Mouse (Mus musculus): Measurements from ENCODE around the gene Ptpa. TPM values are rescaled to one million over a fixed set of nuclear protein-coding genes. Genes with fewer than 3 reads are reported as not detected.
A peak's percentile ranks its signal among the peaks of the same experiment; 100 is the strongest.
"Not testable (repeated sequence)": the region's sequence is repeated elsewhere in the genome, so short reads cannot be mapped to it uniquely, and the experiment has no call there.

Ptpa gene
- total RNA-seq, 4 experiments from 2014 or later, result 55.6 to 70.0 (median 63.9) TPM

DNA sequence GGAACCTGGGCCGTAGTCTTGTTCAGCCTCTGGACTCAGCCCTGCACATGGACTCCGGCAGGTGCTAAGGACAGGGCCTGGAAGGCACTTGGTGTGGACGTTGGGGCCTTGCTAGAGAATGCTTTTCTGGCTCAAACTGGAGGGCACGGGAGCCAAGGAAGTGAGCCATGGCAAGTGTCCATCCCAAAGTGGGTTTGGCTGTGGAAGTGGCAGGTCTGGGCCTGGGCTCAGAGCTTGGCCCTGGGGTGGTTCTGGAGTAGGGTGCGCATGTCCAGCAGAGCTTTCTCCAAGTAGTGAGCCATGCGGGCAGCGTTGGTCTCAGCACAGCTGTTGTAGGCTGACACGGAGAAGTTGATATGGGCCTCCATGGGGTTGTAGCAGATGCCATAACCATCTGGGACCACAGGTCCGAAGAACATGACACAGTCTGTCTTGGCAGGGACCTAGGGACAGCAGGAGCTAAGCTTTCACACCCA lies 13.4 kb upstream of the Ptpa start:
- peak; percentile 54 to 77 for DNase-seq (ENCODE audit: low spot score in 2 of 2)

DNA sequence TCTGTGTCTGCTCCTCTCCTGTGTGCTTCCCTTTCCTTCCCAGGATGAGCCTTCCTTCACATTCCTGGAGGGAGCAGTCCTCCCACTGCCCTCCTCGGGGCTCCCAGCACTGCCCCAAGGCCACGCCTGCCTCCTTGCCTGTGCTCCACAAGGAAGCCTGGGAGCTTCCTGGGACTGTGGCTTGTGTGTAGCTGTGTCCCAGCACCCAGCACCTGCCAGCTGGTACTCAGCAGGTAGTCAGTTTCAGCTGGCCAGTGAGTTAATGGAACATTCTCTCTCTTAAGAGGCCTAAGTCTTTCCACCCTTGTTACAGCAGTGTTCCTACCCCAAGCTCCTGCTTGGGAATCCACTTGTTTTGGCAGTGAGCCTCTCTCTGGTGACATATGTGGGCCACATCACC lies 13.0 kb upstream of the Ptpa start:
- no peak for DNase-seq (ENCODE audit: low spot score in 2 of 2)

GRCm38 (mm10) chr2:30403870-30404269 lies 12.0 kb upstream of the Ptpa start:
- DNase-seq (ENCODE audit: low spot score in 2 of 2), result no peak

DNA sequence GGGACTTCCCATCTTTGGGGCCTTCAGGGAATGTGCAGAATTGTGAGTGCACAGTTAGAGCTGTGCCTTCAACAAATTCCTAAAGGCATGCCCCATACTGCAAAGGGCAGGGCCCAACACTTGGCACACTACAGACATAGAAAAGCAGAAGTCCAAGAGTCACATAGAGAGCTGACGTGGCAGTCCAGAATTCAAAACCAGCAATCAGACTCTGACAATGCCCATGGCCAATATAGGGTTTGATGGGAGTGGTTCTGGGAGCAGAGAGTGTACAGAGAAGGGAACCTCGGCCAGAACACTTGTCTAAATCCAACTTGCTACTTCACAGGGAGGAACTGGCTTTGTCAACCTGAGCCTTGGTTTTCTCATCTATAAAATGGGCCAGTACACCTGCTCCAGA lies 8.6 kb upstream of the Ptpa start:
- DNase-seq (ENCODE audit: low spot score in 2 of 2), result no peak

GRCm38 (mm10) chr2:30407778-30408177 lies 8.1 kb upstream of the Ptpa start:
- no peak for DNase-seq (ENCODE audit: low spot score in 2 of 2)

GRCm38 (mm10) chr2:30408452-30409100 lies 7.3 kb upstream of the Ptpa start:
- no peak for DNase-seq (ENCODE audit: low spot score in 2 of 2)

DNA sequence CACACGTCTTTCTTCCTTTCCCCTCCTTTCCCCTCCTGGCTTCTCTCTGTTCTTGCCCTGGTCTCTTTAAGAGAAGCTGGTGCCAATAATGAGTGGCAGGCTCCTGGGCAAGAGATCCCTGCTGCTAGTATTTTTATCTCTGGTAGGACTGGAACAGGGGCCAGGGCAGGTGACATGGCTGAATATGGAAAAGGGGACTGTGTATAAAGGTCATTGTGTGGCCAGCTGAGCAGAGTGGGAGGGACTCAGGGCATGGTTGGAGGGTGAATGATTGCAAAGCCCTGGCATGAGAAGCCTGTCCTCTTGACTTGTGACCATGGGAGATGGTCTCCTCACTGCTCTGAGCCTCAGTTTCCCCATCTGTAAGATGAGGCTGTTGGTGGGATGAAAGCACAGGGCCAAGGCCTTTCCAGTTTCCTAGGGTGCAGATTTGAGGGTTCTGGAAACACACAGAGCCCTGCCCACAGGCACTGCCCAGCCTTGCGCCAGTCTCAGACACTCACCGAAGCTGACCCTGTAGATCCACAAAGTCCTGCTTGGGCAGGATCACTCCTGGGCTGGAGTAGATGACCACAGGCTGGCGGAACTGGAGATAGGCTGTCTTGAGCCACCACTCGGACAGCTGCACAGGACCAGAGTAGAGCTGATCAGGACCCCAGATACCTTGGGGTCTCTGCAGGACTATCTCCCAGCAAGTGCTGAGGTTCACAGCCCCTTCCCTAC lies 6.2 kb upstream of the Ptpa start:
- peak; percentile 57 to 78 for DNase-seq (ENCODE audit: low spot score in 2 of 2)

- DNase-seq (ENCODE audit: low spot score in 2 of 2), result no peak
Observed at GRCm38 (mm10) chr2:30413038-30413973, 2.5 kb upstream of the Ptpa start.

DNA sequence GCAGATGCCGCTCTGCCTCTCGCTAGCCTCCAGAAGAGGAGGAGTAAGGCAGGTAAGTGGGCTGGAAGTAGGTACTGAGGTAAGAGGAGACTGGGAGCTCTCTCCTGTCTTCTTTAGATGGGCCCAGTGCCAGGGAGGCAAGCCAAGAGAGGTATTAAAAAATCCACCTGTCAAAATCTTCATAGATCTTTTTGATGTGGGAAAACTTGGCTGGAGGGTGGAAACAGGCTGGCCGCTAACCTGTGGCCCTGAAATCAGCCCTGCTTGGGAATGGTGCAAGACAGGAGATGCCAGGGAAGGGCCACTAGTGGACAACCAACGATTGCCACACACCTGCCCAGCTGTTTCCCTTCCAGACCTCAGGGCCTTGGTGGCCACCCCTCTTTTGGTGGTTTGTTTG lies 1.7 kb upstream of the Ptpa start:
- DNase-seq (ENCODE audit: low spot score in 2 of 2), result no peak

GRCm38 (mm10) chr2:30414681-30415080 lies 1.2 kb upstream of the Ptpa start:
- DNase-seq (ENCODE audit: low spot score in 2 of 2), result no peak

DNA sequence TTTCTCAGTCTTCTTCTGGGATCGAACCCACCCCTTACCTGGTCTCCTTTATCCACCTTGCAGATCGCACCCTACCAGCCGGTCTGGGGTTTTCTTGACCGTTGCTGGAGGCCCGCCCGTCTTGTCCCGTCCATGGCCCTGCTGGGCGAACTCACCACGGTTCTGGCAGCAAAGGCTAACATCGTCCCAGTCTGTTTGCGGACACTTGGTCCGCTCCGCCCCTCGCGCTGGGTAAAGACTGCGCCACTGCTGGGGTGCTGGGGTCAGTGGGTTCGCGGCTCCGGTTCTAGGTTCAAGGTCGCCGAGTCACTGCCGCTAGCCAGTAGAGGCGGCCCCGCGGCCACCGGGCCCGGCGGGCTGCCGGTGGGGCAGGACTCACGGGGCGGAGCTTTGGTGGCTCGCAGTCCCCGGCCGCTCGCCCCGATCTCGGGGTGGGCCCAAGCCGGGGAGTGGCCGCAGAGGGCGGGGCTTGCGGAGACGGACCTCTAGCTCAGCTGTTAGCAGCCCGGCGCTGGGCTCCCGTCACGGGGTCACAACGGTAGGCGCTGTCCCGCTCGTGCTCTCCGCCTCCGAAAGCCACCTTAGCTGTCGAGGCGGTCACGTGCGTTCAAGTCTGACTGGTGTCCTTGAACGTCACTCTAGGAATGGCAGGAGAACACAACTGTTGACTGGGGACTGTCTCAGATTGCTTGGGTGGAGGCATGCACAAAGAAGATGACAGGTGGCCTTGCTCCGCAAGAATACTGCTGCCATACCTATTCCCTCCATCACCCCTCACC lies 493 bp upstream of the Ptpa start, which contains the start of gene Crat:
Gene Crat, minus strand, starts transcription at position 657 of the 779 bp plus-strand sequence.
- DNase-seq (ENCODE audit: low spot score in 2 of 2), result peak; percentile 95 to 98

DNA sequence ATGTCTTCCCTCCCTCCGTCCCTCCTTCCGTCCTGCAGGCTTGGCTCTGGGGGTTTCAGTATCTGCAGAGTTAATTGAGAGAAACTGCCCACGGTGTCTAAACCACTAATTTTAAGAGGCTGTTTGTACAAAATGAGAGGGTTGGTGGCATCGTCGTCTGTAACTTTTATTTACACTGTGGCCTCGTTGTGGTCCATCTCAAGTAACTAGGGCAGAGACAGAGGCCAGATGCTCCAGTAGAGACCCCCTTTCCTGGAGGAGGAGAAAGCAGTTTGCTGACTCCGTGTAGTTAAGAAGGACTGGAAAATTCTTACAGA lies 768 bp downstream of the Ptpa start:
- DNase-seq (ENCODE audit: low spot score in 2 of 2), result no peak

- not testable (repeated sequence) for DNase-seq (ENCODE audit: low spot score in 2 of 2)
Observed at GRCm38 (mm10) chr2:30417154-30417553, 1.3 kb downstream of the Ptpa start.

DNA sequence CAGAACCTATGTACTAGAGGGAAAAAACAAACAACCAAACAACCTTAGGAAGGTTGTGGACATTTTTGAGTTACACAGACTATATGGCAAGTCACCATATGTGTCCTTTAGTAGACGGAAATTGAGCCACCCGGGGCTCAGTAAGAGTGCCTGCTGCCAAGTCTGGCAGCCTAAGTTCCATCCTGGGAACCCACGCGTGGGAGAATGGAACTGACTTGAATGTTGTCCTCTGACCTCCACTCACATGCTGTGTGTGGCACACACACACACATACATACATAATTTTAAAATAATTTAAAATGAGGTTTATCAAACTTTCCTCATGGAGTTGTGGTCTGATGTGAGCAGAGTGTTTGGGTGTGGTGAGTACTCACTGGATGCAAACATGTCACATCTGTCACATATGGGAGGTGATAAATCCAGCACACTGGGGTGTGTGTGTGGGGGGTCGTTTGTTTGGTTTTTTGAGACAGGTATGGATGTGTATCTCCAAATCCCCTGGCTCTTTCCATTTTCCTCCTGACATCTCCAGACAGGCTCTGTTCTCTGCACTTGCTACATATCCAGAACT lies 1.8 kb downstream of the Ptpa start:
- DNase-seq (ENCODE audit: low spot score in 2 of 2), result no peak

GRCm38 (mm10) chr2:30418259-30418658 lies 2.4 kb downstream of the Ptpa start:
- DNase-seq (ENCODE audit: low spot score in 2 of 2), result no peak

DNA sequence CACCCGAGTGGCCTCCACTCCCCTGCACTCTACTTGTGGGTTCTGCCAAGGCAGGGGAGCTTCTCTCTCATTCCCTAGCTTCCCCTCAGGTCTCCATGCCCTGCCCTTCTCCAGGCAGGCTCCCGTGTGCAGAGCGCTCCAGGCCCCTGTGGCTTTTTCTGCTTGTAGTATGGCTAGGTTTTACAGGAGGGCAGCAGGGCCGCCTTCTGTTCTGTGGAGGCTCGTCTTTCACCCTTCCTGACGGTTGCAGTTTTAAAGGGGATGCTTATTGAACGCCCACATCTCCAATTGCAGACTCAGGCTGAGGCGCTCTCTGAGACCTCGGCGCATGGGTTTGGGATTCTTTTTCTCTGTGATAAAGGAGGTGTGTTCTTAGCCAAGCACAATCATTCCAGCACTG lies 3.3 kb downstream of the Ptpa start:
- no peak for DNase-seq (ENCODE audit: low spot score in 2 of 2)

DNA sequence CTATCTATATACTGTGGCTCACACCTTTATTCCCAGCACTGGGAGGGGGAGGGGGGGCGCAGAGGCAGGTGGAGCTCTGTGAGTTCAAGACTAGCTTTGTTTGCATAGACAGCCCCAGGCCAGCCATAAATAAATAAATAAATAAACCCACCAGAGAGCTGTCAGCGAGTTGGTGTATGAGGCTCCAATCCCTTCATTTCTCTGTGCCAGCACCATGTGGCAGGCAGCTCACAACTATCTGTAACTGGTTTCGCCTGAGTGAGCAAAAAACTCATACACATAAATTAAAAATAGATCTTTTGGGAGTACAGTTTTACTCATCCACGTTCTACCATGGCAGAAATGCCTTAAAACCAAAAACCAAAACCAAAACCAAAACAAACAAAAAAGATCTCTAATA lies 5.6 kb downstream of the Ptpa start:
- DNase-seq (ENCODE audit: low spot score in 2 of 2), result no peak

GRCm38 (mm10) chr2:30429156-30429555 lies 13.3 kb downstream of the Ptpa start:
- DNase-seq (ENCODE audit: low spot score in 2 of 2), result peak; percentile 67 to 80

- peak in 1 of 2 experiments; percentile 39 for DNase-seq (ENCODE audit: low spot score in 2 of 2)
Observed at GRCm38 (mm10) chr2:30435326-30436155, 19.7 kb downstream of the Ptpa start.

- no peak for DNase-seq (ENCODE audit: low spot score in 2 of 2)
Observed at GRCm38 (mm10) chr2:30436156-30436545, 20.3 kb downstream of the Ptpa start.
